Mouse (Mus musculus) inflammation-experienced regulatory T-cells, adult 6 months (primary cell): Measurements from ENCODE around the gene E030018B13Rik. TPM values are rescaled to one million over a fixed set of nuclear protein-coding genes. Genes with fewer than 3 reads are reported as not detected.

ENCODE experiments used
- ATAC-seq: one replicate; pipeline ENCODE4 v1.8.0; 2017
- polyA plus RNA-seq, 3 experiments: library from polyadenylated mRNA; unstranded; fragments of 100-300 nt; shearing (Covaris generic); gene quantifications; one replicate each; pipeline ENCODE4 v1.2.1; 2017

Gene E030018B13Rik
- under 1 TPM in 1 of 3 experiments, not detected in 2; 0.62 TPM for polyA plus RNA-seq

- no peak for ATAC-seq
These were observed at the start of gene E030018B13Rik for GRCm38 (mm10) chr7:63916268-63916907. TSS of gene E030018B13Rik (plus strand) at chr7:63916857.

- ATAC-seq: no peak
These were observed 48.2 kb upstream of the E030018B13Rik start for GRCm38 (mm10) chr7:63868356-63868918.

DNA sequence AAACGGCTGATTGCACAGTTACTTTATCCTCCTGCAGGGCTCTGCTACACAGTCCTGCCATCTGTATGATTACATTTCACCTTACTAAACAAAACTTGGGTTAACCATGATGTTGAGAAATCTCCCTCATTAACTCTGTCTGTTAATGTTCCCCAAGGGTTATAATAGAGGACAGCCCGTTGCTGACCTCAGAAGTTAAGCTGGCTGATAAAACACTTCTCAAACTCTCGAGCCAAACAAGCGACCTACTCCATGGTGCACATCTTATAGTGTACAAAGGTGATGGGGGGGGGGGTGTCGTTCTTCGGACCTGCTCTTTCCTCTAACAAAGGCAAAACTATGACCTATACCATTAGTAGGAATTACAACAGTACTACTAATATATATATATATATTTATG lies 45.0 kb upstream of the E030018B13Rik start:
- ATAC-seq: no peak

- ATAC-seq: no peak
These were observed 42.8 kb upstream of the E030018B13Rik start for GRCm38 (mm10) chr7:63873880-63874279.

DNA sequence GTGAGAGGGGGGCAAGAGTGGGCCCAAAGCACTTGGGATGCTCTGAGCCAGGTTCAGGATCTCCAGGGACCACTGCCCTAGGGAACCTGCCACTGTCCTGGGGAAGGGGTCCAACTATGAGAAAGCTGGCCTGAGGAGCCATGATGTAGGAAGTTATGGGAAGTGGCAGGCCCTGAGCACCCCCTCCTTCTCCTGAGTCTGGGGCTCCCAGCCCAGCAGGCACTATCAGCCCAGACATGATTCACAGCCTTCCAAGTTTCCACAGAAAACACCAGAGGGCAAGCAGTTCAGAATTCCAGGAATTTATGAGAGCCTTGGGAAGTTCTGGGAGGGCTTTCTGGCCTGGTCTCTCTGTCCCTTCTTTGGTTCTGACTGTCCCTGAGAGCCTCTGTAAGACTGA lies 41.0 kb upstream of the E030018B13Rik start:
- no peak for ATAC-seq

DNA sequence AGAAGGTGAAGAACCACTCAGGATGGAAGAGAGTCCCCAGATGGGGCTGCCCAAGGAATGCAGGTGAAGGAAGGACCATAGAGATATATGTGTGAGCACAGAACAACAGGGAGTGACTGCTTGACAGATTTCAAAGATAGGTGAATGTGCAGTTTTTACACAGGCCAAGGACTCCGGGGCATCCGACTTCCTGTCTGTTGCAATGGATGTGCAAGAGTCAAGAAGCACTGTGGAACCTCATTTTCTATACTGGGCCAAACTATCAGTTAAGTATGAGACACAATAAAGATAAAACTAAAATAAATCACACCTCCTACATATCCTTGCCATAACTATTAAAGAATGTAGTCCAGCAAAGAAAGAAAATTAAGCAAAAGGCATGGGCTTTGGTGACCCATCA lies 40.0 kb upstream of the E030018B13Rik start:
- no peak for ATAC-seq

DNA sequence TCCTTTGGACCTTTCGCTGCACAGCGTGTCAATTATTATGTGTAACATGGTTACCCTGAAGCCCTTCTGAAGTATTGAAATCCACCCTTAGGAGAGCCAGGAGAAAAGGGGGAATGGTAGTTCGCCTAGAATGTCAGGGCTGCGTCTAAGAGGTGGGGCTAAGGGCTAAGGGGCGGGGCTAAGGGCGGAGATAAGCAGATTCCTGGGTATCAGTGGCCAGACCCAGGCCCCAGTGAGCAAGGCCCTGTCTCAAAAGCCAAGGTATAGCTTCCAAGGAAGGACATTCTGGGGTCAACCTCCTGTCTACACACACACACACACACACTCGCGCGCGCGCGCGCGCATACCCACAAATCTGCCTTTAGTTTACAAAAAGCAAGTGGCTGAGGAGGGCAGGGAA lies 39.0 kb upstream of the E030018B13Rik start:
- ATAC-seq: no peak

DNA sequence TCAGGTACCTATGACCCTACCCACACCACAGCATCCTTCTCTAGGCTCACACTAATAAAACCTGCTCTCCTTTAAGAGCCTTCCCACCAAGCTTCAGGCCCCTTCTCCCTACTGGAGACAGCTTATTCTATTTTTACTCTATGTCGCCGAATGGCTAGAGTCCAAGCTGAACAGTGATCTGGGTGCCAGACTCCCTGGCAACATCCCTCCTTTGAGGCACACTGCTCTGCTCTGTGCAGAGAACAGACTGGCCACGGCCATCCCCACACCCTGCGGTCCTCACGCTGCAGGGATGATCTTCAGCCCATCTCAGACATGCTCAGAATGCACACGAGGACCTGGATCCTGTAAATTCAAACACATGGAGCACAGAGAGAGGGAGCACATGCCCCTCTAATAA lies 37.1 kb upstream of the E030018B13Rik start:
- no peak for ATAC-seq

DNA sequence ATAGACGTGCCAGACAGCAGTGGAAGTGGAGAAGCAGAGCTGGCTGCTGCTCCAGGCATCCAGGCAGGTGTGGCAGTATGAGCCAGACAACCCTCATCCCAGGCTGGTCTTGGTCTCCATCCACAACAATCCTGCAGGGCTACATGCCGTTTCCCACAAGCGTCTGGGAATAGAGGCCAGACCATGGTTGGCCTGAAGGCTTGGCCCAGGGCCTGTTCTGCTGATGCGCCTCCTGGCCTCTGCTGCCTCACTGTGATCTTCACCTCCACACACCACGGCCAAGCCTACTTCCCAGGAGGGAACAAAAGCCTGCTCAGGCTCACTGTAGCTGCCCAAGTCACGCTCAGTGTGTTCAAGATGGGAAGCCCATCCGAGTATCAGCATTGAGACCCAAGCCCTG lies 33.9 kb upstream of the E030018B13Rik start:
- ATAC-seq: no peak

DNA sequence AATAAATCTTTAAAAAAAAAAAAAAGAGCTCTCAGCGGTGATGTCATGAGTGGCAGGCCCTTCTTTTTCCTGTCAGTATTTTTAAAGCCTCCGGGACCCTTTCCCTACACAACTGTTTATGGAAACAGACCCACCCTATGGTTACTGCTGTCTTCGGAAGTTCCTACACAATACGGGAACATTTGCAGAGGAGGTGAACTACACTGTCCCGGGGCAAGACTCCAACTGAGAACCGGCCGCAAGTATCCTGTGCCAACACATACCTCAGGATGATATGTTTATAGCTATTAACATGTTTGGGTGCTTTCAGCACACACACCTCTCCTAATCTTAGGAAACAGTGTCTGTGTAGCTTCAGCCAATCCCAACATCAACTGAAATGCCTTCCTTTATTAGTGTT lies 31.6 kb upstream of the E030018B13Rik start:
- no peak for ATAC-seq

DNA sequence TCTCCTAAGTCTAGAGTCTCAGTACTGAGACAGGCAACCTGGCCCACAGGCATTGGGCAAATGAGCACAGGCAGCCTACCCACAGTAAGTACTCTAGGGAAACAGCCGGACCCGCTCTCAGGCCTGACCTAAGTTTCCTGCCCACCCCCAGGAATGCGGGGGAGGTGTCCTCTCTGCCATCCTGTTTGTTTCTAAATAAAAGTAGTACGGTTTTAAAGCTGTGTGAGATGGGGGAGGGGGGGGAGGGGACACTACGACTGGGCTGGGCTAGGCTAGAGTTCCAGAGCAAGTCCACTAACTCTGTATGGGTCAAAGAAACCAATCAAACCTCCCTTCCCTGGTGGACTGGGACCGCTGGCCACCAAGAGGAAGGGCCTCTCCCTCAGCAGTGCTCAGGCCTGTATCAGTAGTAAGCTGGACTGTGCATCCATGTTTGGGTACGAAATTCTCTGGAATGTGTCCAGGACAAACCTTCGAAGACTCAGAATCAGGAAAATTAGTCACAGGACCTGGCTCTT lies 29.6 kb upstream of the E030018B13Rik start:
- no peak for ATAC-seq

DNA sequence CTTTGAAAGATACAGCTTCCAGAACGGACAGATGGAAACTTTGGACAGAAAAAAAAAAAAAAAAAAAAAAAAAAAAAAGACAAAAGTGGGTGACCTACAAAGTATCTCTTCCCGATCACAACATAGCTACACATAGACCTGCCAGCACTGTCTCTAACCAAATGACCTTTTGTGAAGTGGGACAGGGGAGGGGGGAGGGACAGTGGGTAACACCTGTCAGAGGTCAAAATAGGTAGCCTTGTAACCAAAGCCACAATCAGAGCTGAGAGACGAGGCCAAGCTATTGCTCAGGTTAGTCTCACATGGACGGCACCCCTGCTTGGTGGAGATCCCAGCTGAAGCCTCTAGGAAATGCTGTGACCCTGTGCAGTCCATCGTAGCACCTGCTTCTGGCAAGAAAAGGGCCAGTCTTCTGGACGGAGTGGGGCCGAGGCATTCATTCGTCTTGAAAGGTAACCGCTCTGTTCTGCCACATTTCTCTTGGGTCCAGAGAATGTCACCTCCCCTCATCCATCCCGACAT lies 29.0 kb upstream of the E030018B13Rik start:
- ATAC-seq: no peak

DNA sequence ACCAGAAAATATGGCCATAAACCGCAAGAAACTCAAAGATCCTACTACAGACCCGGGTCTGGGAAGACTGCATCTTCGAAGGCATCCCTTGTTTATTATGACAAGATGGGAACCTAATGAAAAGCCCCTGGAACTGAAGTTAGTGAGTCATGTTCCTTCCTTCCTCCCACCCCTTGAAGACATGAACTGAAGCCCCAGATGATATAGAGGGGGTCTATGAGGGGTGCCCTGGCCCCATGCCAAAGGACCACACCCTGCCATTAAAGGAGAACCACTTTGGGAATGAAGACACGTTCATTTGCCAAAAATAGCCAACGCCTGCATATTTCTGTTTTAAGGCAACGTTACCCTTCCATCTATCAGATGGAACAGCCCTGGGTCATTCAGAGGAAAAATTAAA lies 28.0 kb upstream of the E030018B13Rik start:
- no peak for ATAC-seq

GRCm38 (mm10) chr7:63889116-63889975 lies 27.3 kb upstream of the E030018B13Rik start:
- no peak for ATAC-seq

DNA sequence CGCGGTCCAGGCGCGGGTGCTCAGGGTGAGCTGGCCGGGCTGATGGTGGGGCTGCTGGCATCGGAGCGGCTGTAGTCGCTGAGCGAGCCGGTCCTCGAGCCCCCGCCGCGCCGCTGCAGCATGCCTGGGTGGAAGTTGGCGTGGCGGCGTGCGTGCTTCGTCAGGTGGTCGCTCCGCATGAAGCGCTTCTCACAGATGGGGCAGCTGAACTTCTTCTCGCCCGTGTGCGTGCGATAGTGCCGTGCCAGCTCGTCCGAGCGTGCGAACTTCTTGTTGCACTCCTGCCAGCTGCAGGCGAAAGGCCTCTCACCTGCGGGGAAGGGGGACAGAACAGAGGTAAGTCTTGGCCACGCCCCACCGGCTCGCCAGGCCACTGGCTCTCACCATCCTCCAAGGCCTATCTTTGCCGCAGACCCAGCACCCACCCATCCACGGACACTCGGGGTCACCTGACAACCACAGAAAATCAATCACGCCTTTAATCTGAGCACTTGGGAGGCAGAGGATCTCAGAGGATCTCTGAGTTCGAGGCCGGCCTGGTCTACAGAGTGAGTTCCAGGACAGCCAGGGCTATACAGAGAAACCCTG lies 25.1 kb upstream of the E030018B13Rik start:
- no peak for ATAC-seq

DNA sequence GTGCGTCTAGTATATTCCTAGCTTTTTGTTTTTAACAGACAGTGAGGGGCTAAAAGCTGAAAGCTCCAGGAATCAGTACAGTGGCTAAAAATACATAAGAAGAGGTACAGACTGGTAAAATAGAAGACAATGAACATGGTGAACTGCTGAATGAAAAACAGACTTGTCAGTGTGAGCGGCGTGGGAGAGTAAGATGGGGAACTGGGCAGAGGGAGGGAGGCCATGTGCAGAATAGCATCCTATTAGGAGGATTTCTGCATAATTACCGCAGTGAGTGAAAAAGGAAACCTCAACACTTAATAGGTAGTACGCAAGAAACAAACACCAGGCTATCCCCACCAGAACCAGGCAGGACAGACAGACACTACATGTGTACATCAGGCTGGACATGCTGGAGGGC lies 23.5 kb upstream of the E030018B13Rik start:
- no peak for ATAC-seq

DNA sequence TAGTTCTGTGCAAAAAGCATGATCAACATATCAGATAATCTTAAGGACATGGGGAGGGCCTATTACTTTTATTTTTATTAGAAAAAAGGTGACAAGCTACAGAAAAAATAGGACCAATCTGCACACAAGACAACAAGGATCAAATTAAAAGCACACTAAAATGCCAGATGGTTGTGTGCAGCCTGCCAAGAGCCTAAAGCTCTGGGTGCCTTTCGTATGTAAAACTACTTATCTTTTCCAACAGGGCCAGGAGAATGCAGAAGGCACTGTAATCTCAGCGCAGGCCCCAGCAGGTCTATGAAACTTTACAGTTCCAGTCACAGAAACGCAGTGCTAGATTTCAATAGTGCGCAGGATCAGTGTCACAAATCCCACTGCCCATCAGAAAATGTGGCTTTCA lies 22.9 kb upstream of the E030018B13Rik start:
- ATAC-seq: no peak

DNA sequence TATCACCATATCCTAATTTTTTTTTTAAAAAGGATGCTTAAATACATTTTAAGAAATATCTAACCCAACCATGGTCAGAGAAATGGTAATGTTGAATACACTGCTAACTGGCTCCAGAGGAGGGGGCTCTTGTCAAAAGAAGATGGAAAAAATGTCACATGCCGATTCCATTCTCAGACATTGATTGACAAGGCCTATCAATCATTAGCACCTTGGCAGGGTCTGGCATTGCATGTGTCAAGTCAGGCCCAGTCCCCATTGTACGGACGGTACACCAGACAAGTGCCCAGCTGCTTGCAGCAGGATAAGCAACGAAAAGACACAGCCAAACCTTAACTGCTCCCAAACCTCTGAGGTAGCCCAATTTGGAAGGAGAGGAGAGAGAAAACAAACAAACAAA lies 22.0 kb upstream of the E030018B13Rik start:
- no peak for ATAC-seq

- no peak for ATAC-seq
These were observed 21.4 kb upstream of the E030018B13Rik start for GRCm38 (mm10) chr7:63895223-63895622.

DNA sequence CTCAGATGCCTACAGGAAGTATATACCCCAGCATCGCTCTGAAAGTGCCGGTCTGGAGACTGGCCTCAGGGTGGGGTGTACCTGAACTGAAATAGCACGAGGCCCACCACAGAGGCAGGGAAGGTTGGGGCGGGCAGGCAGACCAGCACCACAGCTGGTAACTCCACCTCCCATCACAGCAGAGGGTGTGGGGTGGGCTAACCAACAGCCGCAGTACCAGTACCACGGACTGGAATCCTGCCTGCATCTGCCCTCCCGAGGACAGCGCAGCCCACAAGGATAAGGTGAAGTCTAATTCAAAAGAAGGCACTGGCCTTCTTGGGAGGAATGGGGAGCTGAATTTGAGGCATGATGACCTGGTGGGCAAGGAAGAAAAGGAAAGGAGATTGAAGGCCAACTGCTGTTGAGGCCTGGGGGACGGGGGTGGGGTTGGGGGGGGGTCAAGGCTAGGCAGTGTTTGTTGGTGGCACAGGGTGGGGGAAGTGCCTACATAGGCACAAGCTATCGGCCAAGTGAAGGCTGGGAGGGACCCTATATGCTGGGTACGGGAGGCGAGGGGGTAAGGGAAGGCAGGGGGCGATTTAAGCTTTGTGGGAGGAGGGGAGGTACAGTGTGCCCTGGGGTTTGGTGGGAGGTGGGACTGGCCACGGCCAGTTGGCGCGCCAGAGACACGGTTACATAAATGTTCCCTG lies 20.2 kb upstream of the E030018B13Rik start:
- no peak for ATAC-seq

- peak; percentile 77 for ATAC-seq
These were observed 19.6 kb upstream of the E030018B13Rik start for GRCm38 (mm10) chr7:63896968-63897468.

GRCm38 (mm10) chr7:63897655-63898054 lies 19.0 kb upstream of the E030018B13Rik start:
- no peak for ATAC-seq
